Mouse (Mus musculus): ENCODE measurements around the gene Dmrt2. TPM values are rescaled to one million over a fixed set of nuclear protein-coding genes. Genes with fewer than 3 reads are reported as not detected.

The Dmrt2 gene
- total RNA-seq (2021) = under 1 TPM; 0.36 to 0.42 TPM

GRCm38 (mm10) chr19:25672101-25672950, at the start of gene Dmrt2:
TSS of gene Dmrt2 (plus strand) at chr19:25672411.
- peak; percentile 72 to 73 for DNase-seq
- intact Hi-C loops (cut with DNase I) = loop anchor here (5.0 kb wide), 1 partner anchor 365 kb away; no protein-coding TSS in a partner anchor

- intact Hi-C loops (cut with DNase I) = loop anchor here (1.0 to 5.0 kb wide), 3 partner anchors 83 to 671 kb away; no protein-coding TSS in a partner anchor
- peak; percentile 67 to 85 for DNase-seq
Observed at GRCm38 (mm10) chr19:25628490-25628889, 43.7 kb upstream of the Dmrt2 start.

DNA sequence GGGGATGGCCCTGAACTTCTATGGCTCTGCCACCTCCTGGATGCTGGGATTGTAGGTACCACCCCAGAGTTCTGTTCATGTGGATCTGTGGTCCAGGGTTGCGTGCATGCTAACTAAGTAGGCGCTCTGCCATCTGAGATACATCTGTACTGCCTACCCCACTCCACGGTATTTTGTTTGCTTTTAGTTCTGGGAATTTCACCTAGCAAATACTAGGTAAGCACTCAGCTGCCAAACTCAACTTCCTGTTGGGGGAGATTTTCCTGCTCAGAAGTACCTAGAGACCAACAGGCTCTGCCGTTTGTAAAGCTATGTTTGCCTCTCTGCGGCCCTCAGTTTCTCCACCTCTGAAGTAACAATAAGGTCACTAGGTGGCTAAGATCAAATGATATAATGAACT, 37.1 kb upstream of the Dmrt2 start:
- no peak for DNase-seq
- intact Hi-C loops (cut with DNase I) = loop anchor here (10.0 kb wide), 1 partner anchor 500 kb away; no protein-coding TSS in a partner anchor

DNA sequence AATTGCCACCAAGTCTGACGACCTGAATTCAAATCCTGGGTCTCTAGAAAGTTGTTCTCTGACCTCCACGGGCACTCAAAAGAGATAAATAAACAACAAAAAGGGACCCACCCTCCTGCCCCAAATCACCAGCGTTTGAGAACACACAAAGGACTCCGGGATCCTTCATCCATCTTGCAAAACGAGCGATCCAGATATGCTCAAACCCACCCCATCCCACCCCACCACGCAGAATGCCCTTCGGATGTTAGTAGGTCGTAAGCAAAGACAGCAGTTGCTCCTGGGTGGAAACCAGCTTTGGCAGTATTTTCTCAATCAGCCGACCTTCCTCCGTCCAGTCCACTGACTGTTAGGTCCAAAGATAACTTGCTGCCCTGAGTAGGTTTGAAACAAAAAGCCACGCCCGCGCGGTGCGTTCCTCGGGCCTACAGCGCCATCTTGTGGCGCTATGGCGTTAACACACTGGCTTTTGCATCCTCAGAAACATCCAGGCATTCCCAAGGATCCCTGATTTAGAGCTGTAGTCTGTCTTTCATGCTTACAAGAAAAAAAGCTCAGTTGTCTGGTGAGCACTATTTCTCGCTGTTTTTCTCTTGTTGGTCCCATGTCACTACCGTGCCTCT, 36.5 kb upstream of the Dmrt2 start:
- intact Hi-C loops (cut with DNase I) = loop anchor here (1.0 to 10.0 kb wide), 2 partner anchors 90 to 501 kb away; no protein-coding TSS in a partner anchor
- DNase-seq = peak; percentile 65 to 82

GRCm38 (mm10) chr19:25638766-25639361, 33.3 kb upstream of the Dmrt2 start:
- intact Hi-C loops (cut with DNase I) = loop anchor here (10.0 kb wide), 1 partner anchor 504 kb away; no protein-coding TSS in a partner anchor
- DNase-seq = no peak

DNA sequence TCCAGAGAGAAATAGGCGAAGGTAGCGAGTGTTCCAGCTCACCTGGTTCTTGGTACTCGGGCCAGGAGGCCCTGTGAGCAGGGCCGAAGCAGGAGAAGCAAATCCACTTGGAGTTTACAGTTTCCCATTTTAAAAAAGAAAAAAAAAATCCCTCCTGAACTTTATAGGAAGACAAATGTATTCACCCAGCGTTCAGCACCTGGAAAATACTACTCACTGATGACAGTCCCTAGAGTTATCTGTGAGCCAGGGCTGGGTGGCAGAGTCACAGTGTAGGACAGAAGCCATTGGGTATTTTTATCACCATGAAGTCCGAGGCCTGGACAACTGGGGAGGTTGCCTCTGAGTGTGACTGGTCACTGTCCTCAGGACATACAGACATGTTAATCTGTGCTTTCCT, 30.4 kb upstream of the Dmrt2 start:
- intact Hi-C loops (cut with DNase I) = no loop called here
- DNase-seq = no peak

DNA sequence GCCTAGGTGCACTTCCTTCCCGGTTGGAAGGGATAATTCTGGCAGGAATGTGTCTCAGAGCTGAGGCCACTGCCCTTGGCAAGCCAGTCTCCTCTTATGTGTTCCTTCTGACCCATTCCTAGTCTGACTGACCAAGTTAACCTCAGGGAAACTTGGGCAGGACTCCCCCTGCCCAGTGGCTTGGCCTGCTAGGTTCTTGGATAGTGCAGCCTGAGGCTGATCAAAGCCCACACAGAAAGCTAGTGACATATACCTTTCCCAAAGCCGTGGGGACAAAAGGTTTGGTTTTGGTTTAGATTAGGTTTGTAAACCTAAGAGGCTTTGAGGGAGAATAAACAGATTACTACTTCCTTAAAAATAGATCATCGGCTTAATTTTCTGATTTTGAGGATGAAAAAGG, 25.1 kb upstream of the Dmrt2 start:
- no peak for DNase-seq
- intact Hi-C loops (cut with DNase I) = no loop called here

GRCm38 (mm10) chr19:25648701-25649100, 23.5 kb upstream of the Dmrt2 start:
- intact Hi-C loops (cut with DNase I) = no loop called here
- no peak for DNase-seq

DNA sequence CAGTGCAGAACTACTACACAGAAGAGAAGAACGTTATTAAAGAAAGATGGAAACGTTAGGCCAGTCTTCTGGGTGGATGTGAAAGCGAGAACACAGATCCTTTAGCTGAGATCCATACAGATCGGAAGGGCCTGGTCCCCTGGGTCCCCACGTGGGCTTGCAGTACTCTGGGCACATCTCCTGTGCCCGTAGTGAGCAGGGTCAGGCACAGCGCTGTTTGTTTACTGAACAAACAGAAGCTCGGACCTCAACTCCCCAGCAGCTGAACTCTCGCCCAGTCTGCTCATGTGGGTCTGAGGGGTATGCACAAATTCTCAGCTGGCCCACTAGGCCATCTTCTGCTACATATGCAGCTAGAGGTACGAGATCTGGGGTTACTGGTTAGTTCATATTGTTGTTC, 21.7 kb upstream of the Dmrt2 start:
- DNase-seq = no peak
- intact Hi-C loops (cut with DNase I) = no loop called here

DNA sequence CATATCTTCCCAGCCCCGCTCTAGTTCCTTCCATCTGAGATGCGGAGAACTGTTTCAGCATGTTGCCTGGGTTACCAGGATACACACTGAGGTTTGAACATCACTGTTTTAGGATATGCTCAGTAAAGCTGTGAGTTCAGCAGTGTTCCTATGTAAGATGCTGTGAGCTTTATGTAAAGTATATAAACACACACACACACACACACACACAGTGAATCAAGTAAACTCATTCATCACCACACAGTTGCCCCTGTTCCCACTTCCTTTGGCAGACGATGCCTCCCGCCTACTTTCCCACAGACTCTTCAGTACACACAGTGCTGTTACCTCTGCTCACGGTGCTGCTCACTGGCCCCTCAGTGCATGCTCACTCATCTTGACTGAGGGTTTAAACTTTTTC, 19.7 kb upstream of the Dmrt2 start:
- intact Hi-C loops (cut with DNase I) = no loop called here
- no peak for DNase-seq

DNA sequence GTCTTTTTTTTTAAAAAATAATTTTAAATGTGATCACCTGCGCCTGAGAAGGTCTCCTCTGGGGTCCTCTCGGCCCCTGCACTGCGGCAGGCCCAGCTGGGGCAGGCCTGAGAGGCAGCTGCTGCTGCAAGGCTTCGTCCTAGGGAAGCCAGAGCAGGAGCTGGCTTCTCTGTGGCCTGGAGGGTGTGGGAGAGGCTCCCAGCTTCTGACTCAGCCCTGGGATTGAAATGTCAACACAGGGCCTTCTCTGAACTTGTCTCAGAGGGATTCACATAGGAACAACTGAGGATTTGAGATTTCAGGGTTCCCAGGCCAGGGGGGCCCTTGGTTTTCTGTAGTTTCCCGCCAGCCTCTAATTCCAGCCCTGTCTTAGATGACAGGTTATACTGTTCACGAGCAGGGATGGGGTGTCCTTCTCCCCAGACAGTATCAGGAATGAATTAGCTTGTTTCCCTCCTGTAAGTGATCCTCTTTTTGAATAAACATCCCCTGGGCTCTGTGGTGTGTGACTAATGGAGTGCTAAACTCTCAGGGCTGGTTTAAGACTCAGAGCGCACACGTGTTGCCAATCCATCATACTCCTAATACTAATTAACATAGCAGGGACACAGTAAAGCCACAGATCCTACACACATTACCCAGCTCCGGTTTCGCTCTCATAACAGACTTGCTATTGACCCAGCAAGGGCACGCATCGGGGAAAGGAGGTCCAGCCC, 18.0 kb upstream of the Dmrt2 start:
- intact Hi-C loops (cut with DNase I) = no loop called here

DNA sequence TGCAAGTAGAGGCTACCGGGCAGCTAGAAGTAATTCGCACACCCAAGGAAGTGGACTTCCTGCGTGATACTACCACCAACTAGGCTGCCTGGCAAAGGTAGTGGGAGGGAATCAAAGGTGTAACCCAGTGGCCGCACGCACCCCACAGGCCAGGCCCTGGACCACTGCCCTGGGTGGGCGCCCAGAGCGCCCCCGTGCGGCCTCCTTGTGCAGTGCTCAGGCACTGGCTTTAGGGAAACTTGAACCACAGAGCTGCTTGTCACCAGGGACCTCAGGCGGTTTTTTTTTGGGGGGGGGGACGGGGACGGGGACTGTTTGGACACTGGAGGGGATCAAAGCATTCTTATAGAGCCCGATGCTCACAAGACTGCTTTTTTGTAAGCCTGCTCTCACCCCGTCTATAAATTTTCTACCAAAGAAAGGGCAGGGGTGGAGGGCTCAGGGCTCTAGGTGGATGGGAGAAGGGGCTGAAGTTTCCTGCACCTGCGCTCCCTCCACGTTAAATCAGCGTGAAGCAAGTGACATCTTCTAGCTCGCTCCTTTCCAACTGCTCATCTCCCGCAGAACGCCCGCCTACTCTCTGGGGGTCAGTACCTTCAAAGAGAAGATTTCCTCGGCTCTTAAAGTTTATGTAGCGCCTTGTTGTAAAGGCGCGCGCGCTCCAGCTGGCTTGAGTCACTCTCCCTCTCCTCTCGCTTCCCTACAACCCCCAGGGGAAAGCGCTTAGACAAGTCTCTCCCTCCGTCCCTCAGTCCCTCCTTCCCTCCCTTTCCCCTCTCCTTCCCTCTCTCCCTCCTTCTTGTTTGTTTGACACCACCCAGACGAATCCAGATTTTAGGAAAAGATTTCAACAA, 6.5 kb upstream of the Dmrt2 start:
- no peak for DNase-seq
- intact Hi-C loops (cut with DNase I) = no loop called here

More for the DNA sequence above, 18.0 kb upstream of the Dmrt2 start:
- no peak for DNase-seq

- no peak for DNase-seq
- intact Hi-C loops (cut with DNase I) = no loop called here
Observed at GRCm38 (mm10) chr19:25667836-25668235, 4.4 kb upstream of the Dmrt2 start.

DNA sequence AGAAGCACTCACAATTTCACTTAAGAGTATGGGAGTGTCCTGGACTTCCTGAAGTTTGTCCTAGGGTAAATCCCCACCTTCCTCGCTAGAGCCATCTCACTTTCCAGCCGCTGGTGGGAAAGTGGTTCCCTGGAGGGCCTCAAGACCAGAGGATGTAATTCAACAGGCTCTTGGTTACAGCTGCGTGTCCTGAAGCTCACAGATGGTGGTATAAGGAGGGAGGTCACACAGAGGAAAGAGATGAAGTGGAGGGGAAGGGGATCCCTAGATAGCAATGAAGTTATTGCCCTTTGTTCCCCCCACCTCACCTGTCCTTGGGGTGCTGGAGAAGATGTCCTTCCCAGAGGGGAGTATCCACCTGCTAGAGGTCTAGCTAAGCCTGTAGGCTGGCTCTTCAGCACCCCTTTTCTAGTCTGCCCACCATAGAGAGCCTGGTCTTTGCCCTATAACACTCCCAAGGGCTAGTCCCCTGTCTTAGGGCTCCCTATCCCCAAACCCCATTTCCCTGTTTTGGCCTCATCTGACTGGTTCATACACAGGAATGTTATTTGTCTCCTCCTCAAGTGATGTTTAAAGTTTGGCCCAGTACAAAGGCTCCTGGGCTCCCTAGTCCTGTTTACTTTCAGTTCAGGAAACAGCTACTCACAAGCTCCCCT, 2.5 kb upstream of the Dmrt2 start:
- intact Hi-C loops (cut with DNase I) = loop anchor here (5.0 kb wide), 1 partner anchor 368 kb away; no protein-coding TSS in a partner anchor
- no peak for DNase-seq

DNA sequence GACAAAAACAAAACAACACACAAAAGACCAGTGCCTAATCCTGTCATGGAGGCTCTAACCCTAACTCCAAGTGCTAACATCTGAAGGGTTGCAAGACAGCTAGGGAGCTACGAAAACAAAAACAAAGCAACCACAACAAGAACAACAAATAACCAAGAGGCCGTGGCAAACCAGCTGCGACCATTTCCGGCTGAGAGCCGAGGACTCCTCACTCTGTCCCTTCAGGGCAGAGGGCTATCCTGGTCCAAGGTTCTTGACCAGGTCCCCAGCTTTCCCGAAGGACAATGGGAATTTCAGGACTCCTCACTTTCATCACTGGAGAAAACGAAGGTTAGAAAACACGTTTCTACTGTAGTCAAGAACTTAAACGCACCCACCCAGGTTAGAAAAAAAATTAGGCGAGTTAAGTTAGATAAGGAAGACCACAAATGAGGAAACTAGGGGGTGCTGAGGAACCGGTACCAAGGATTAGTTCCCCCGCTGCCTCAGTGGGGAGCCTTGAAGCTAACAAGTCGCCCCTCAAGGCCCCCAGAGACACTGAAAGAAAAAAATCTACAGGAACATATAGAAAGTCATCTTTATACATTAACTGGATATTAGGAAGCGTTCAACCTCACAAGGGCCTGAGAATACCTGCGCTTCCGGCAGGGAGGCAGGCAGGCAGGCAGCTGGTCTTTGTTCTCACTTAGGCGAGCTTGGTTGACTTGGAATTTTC, 1.5 kb upstream of the Dmrt2 start:
- DNase-seq = peak in 1 of 2 experiments; percentile 8
- intact Hi-C loops (cut with DNase I) = loop anchor here (5.0 kb wide), 1 partner anchor 367 kb away; no protein-coding TSS in a partner anchor

DNA sequence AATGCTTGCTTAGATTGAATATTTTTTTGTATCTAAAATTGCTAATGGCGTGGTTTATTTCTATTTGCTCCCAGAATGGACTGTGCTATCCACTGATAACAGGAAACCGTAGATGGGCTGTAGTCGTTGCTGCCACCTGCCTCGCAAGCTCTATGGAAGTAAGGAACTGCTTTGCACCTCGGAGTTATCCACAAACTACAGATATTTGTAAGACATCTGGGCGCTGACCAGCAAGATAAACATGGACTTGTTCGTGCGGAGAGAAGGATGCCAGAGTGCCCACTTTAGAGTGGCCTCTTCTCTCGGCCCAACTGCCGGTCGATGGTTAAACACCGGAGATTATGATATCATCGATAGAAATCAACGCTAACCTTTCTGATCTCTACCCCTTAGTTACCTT, 530 bp upstream of the Dmrt2 start:
- intact Hi-C loops (cut with DNase I) = loop anchor here (5.0 kb wide), 1 partner anchor 366 kb away; no protein-coding TSS in a partner anchor
- peak in 1 of 2 experiments; percentile 13 for DNase-seq

GRCm38 (mm10) chr19:25673224-25674055, 1.2 kb downstream of the Dmrt2 start:
- intact Hi-C loops (cut with DNase I) = loop anchor here (5.0 kb wide), 1 partner anchor 364 kb away; no protein-coding TSS in a partner anchor
- peak; percentile 26 to 33 for DNase-seq

All from heart, postnatal 10 days (tissue).